Mouse (Mus musculus) cerebellum, adult 2 months (tissue): Measurements from ENCODE around the gene Gm13290.
"Not testable (repeated sequence)": the region's sequence is repeated elsewhere in the genome, so short reads cannot be mapped to it uniquely, and the experiment has no call there.

Experiments
- CTCF ChIP-seq: fragments of 200-500 bp; IDR thresholded peaks from 2 replicates; pipeline ENCODE4 v1.5.1; 2011; ENCODE audit warnings: low read depth, mild to moderate bottlenecking, control low read depth, low read length, moderate library complexity, borderline replicate concordance; ENCODE audit not compliant: insufficient read depth
- POLR2A ChIP-seq: fragments of 200-500 bp; IDR thresholded peaks from 2 replicates; pipeline ENCODE4 v1.6.1; 2011; ENCODE audit warnings: low read length, control low read depth, borderline replicate concordance; ENCODE audit not compliant: insufficient read depth

- peak; percentile 45 for TF ChIP-seq CTCF
- not testable (repeated sequence) for TF ChIP-seq POLR2A
Observed at GRCm38 (mm10) chr4:88788402-88788801, 14.8 kb downstream of the Gm13290 start, which contains the start of gene Gm13277.
